Mouse (Mus musculus): ENCODE results near the gene Lat.
"Not testable (repeated sequence)": the region's sequence is repeated elsewhere in the genome, so short reads cannot be mapped to it uniquely, and the experiment has no call there.

The Lat gene

GRCm38 (mm10) chr7:126329907-126330645 is 39.3 kb downstream of the Lat start:
- no peak for DNase-seq

- not testable (repeated sequence) for DNase-seq
Measured at GRCm38 (mm10) chr7:126328848-126329247, 40.5 kb downstream of the Lat start.

GRCm38 (mm10) chr7:126325576-126326273 is 43.6 kb downstream of the Lat start:
- not testable (repeated sequence) for DNase-seq

GRCm38 (mm10) chr7:126324791-126325190 is 44.6 kb downstream of the Lat start:
- DNase-seq: no peak

- peak; percentile 79 to 85 for DNase-seq
Measured at GRCm38 (mm10) chr7:126323729-126324128, 45.6 kb downstream of the Lat start.

GRCm38 (mm10) chr7:126314273-126314672 is 55.1 kb downstream of the Lat start:
- no peak for DNase-seq

Measured in cerebellum, postnatal 36 days (tissue).